Mouse (Mus musculus): ENCODE results near the gene Prss36. TPM values are rescaled to one million over a fixed set of nuclear protein-coding genes. Genes with fewer than 3 reads are reported as not detected.
"Not testable (repeated sequence)": the region's sequence is repeated elsewhere in the genome, so short reads cannot be mapped to it uniquely, and the experiment has no call there.

The Prss36 gene
- total RNA-seq, 1 experiment from 2014 or later = 1.2 TPM

DNA sequence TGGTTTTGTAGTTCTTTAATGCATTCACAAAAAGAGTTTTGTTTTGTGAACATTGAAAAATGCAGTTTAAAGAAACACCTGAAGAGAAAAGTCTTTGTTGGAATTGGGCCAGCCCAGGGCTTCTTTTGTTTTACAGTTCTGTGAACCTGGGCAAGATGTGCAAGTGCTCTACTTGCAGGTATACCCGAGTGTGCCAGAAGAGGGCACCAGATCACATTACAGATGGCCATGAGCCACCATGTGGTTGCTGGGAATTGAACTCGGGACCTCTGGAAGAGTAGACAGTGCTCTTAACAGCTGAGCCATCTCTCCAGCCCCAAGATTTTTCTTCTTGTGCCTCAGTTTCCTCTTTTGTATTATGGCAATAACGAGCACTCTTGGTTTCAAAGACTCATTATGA lies 28.3 kb downstream of the Prss36 start:
- ATAC-seq (replicated peaks in 1 of 2; ENCODE audit: insufficient read depth in 1 of 2, low FRiP score in 2 of 2, low TSS enrichment in 1 of 2, low read depth in 1 of 2, poor library complexity in 2 of 2, severe bottlenecking in 2 of 2) = no peak

GRCm38 (mm10) chr7:127915293-127915692 lies 31.2 kb downstream of the Prss36 start:
- ATAC-seq (replicated peaks in 1 of 2; ENCODE audit: insufficient read depth in 1 of 2, low FRiP score in 2 of 2, low TSS enrichment in 1 of 2, low read depth in 1 of 2, poor library complexity in 2 of 2, severe bottlenecking in 2 of 2) = no peak

DNA sequence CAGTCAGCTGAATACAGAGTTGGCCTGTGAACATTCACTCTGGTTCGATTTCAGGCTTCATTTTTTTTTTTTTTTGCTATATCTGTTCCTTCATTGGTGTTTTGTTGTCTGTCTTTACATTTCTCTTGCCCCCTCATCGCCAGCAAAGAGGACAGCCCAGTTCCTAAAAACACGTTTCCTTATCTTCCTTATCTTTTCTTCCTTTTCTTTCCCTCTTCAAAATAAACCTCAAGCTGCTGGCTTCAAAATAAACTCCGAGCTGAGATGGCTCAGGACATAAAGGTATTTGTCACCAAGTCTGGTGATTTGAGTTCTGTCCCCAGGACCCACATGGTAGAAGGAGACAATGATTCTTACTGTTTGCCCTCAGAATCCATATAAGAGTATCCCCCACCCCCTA lies 33.6 kb downstream of the Prss36 start:
- no peak for ATAC-seq (replicated peaks in 1 of 2; ENCODE audit: insufficient read depth in 1 of 2, low FRiP score in 2 of 2, low TSS enrichment in 1 of 2, low read depth in 1 of 2, poor library complexity in 2 of 2, severe bottlenecking in 2 of 2)

GRCm38 (mm10) chr7:127912190-127912871 lies 34.2 kb downstream of the Prss36 start, which contains the start of gene Kat8:
Kat8 (plus strand) TSS chr7:127912516.
- peak; percentile 96 to 98 for ATAC-seq (replicated peaks in 1 of 2; ENCODE audit: insufficient read depth in 1 of 2, low FRiP score in 2 of 2, low TSS enrichment in 1 of 2, low read depth in 1 of 2, poor library complexity in 2 of 2, severe bottlenecking in 2 of 2)

DNA sequence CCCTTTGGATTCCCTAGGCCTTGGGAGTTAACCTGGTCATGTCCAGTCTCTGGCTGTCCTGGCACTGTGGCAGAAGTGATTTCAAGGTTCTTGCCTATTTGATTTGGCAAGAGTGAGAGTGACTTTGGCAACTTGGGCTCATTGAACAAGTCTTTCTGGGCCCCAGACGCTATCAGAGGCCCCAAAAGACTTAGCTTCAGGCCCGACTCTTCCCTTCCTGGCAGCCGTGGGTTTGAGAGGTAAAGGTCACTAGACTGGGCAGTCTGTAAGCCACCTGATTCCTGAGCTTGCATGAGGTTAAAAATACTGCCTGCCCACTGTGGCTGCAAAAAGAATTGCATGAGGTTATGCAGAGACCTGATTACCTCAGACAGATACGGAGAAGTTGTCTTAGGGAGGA lies 37.9 kb downstream of the Prss36 start:
- ATAC-seq (replicated peaks in 1 of 2; ENCODE audit: insufficient read depth in 1 of 2, low FRiP score in 2 of 2, low TSS enrichment in 1 of 2, low read depth in 1 of 2, poor library complexity in 2 of 2, severe bottlenecking in 2 of 2) = no peak

- no peak for ATAC-seq (replicated peaks in 1 of 2; ENCODE audit: insufficient read depth in 1 of 2, low FRiP score in 2 of 2, low TSS enrichment in 1 of 2, low read depth in 1 of 2, poor library complexity in 2 of 2, severe bottlenecking in 2 of 2)
Measured at GRCm38 (mm10) chr7:127907939-127908338, 38.6 kb downstream of the Prss36 start.

DNA sequence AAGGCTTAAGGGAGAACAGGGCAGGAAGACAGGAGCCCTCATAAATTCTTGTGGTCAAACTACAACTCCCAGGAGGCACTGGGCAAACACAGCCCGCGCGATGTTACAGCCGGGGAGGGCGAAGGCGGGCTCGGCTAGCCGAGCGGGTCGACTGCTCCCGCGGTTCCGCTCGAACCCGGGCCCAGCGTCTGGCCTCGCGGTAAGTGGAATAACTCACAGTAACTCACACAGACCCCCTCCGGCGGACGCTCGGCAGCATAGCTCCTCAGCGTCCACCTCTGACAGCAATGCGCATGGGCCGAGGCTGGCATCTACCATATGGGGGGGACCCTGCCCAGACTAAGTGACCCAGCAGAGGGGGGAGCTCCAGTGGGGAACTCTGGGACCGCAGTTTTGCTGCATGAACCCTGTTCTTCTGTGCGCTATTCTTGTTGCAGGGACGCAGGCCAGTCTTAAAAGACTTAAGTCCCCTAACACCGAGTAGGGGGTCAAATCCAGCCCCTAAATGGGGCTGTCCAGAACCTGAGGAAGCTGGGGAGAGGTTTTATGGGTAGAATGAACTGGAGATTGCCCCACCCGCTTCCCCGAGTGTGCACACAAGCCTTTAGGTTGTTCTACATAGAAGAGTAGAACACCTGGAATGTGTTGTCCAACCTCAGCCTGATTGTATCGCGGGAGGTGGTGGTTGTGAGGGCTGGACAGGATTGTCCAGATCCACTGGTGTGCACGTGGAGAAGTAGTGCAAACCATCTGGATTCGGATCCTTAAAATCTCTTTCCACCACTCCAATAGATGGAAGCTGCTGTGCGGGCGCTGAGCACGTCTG lies 42.3 kb downstream of the Prss36 start, which contains the start of gene Bckdk:
TSS of gene Bckdk (plus strand) at position 112 of the 826 bp plus-strand sequence.
- peak; percentile 87 for ATAC-seq (replicated peaks in 1 of 2; ENCODE audit: insufficient read depth in 1 of 2, low FRiP score in 2 of 2, low TSS enrichment in 1 of 2, low read depth in 1 of 2, poor library complexity in 2 of 2, severe bottlenecking in 2 of 2)

- ATAC-seq (replicated peaks in 1 of 2; ENCODE audit: insufficient read depth in 1 of 2, low FRiP score in 2 of 2, low TSS enrichment in 1 of 2, low read depth in 1 of 2, poor library complexity in 2 of 2, severe bottlenecking in 2 of 2) = no peak
Measured at GRCm38 (mm10) chr7:127901772-127902171, 44.8 kb downstream of the Prss36 start.

- no peak for ATAC-seq (replicated peaks in 1 of 2; ENCODE audit: insufficient read depth in 1 of 2, low FRiP score in 2 of 2, low TSS enrichment in 1 of 2, low read depth in 1 of 2, poor library complexity in 2 of 2, severe bottlenecking in 2 of 2)
Measured at GRCm38 (mm10) chr7:127899997-127900396, 46.5 kb downstream of the Prss36 start.

GRCm38 (mm10) chr7:127898179-127898956 lies 48.2 kb downstream of the Prss36 start:
- no peak for ATAC-seq (replicated peaks in 1 of 2; ENCODE audit: insufficient read depth in 1 of 2, low FRiP score in 2 of 2, low TSS enrichment in 1 of 2, low read depth in 1 of 2, poor library complexity in 2 of 2, severe bottlenecking in 2 of 2)

DNA sequence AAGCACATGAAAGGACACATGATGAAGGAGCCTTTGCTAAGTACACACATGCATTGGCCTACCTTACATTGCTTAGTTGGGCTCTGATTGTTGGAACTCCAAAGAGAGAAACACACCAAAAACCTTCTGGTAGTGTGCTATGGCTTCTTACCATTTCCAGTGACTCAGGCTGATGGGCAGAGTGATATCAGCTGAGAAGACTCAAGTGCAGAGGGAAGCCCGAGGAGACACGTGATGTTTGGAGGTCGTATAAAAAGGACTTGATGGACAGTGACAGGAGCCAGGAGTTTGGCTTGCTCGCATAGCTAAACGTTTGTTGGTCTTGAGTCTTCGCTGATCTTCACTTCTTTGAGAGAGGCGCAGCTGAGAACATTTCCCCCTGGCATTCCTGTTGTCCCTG lies 49.0 kb downstream of the Prss36 start:
- no peak for ATAC-seq (replicated peaks in 1 of 2; ENCODE audit: insufficient read depth in 1 of 2, low FRiP score in 2 of 2, low TSS enrichment in 1 of 2, low read depth in 1 of 2, poor library complexity in 2 of 2, severe bottlenecking in 2 of 2)

GRCm38 (mm10) chr7:127896384-127896783 lies 50.1 kb downstream of the Prss36 start:
- no peak; a peak in 1 of 4 replicates for ATAC-seq (replicated peaks in 1 of 2; ENCODE audit: insufficient read depth in 1 of 2, low FRiP score in 2 of 2, low TSS enrichment in 1 of 2, low read depth in 1 of 2, poor library complexity in 2 of 2, severe bottlenecking in 2 of 2)

- ATAC-seq (replicated peaks in 1 of 2; ENCODE audit: insufficient read depth in 1 of 2, low FRiP score in 2 of 2, low TSS enrichment in 1 of 2, low read depth in 1 of 2, poor library complexity in 2 of 2, severe bottlenecking in 2 of 2) = not testable (repeated sequence)
Measured at GRCm38 (mm10) chr7:127895891-127896290, 50.6 kb downstream of the Prss36 start.

DNA sequence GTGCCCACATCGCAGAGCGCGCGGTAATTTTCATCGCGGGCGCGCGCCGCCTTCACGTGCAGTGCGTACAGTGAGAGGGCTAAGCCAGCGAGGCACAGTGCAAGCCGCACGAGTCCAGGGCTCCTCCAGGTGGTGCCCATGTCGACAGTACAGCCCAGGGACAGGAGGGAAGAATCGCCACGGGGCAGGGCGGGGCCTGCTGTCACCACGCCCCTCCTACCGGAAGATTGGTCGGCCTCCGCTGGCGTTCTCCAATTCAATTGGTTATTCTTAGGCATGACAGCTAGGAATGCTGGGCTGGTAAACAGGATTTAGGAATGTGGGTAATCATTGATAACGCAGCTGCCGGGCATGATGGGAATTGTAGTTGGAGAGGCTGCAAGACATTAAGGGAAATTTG lies 51.1 kb downstream of the Prss36 start, which contains the start of the genes Gm21974 and Vkorc1:
TSS of gene Gm21974 (minus strand) at position 13 of the 400 bp plus-strand sequence.
TSS of gene Vkorc1 (minus strand) at position 176 of the 400 bp plus-strand sequence.
- ATAC-seq (replicated peaks in 1 of 2; ENCODE audit: insufficient read depth in 1 of 2, low FRiP score in 2 of 2, low TSS enrichment in 1 of 2, low read depth in 1 of 2, poor library complexity in 2 of 2, severe bottlenecking in 2 of 2) = peak; percentile 94 to 97

DNA sequence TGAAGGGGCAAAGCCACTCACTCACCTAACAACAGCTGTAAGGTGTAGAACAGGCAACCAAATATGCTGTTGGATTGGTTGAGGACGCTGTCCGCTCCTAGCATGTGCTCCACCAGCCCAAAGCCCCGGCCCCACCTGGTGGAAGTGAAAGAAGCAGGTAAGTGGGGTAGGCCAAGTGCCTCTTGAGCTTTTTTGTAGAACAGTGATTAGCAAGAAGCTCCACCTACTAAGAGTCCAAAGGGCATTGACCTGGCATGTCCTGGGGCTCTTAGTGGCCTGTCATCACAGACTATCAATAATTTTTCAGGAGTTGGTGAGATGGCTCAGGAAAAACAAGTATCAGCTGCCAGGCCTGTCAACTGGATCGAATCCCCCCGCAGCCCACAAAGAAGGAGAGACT lies 52.0 kb downstream of the Prss36 start:
- ATAC-seq (replicated peaks in 1 of 2; ENCODE audit: insufficient read depth in 1 of 2, low FRiP score in 2 of 2, low TSS enrichment in 1 of 2, low read depth in 1 of 2, poor library complexity in 2 of 2, severe bottlenecking in 2 of 2) = no peak

- no peak for ATAC-seq (replicated peaks in 1 of 2; ENCODE audit: insufficient read depth in 1 of 2, low FRiP score in 2 of 2, low TSS enrichment in 1 of 2, low read depth in 1 of 2, poor library complexity in 2 of 2, severe bottlenecking in 2 of 2)
Measured at GRCm38 (mm10) chr7:127890798-127891197, 55.7 kb downstream of the Prss36 start, which contains the start of gene Prss53. Prss53 (minus strand) TSS chr7:127890970.

DNA sequence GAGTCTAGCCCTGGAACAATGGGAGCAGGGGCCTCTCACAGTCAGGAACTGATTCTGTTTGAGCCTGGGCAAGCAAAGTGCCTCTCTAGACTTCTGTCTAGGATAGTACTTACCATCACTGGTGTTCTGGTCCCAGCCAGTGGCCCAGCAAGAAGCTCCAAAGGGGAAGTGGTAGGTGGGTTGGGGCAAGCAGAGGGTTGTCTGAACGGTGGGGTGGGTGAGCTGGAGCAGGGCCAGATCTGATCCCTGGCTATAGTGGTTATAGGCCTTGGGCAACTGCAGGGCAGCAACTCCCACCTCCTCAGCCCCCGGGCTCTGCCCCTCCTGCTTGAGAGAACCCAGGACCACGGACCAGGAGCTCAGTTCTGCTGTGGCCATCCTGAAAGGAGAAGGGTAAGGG lies 57.7 kb downstream of the Prss36 start:
- ATAC-seq (replicated peaks in 1 of 2; ENCODE audit: insufficient read depth in 1 of 2, low FRiP score in 2 of 2, low TSS enrichment in 1 of 2, low read depth in 1 of 2, poor library complexity in 2 of 2, severe bottlenecking in 2 of 2) = 0 out of 4 replicates have a peak, but pooled peaks of 1 of the 2 experiments have one; percentile 18
